23 mouse cellular contexts compared by ENCODE assay signal in the genomic region with DNA sequence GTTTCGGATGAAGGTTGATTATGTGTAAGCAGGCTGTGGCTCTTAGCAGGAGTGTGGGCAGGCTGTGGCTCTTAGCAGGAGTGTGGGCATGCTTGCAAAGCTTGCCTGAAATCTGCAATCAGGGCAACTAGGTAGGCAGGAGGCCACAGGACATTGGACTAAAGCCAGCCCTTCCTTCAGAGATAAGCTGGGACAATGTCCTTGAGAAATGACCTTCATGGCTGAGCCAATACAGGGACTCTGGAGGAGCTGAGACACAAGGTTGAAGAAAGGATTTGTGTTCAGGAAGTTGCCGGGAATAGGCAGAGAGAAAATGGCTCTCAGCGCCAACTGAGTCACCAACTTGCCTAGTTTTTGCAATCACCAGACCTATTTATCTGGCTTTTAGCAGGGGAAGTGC.
DNase-seq lines count a peak whose midpoint lies in the region; ATAC-seq and TF ChIP-seq lines count a peak whose summit lies in the region.
"Had no signal": no experiment of that assay in that cellular context is flagged by ENCODE, and none has a peak within 500 bp of the region (broad histone marks: within the 10 kb centered on the region; RNA-seq: fewer than 3 reads in every experiment).

No protein-coding gene starts in this region.

- no peak overlapping the region for H3K4me3 ChIP-seq in hindbrain, embryonic 16.5 days (ENCODE audit: low read length)
- no peak overlapping the region for H3K4me3 ChIP-seq in forebrain, postnatal 0 days (ENCODE audit: low read depth, low read length)
- H3K4me3 ChIP-seq: embryonic facial prominence, embryonic 10.5 days; forebrain, embryonic 13.5 days; gastrocnemius, adult 2 months; heart, embryonic 10.5 days; heart, embryonic 15.5 days; hindbrain, embryonic 13.5 days; intestine, embryonic 15.5 days had no signal

- WGBS in hindbrain, embryonic 16.5 days, result 91% methylated on average over 3 of the region's 3 CpGs
- 87% methylated on average over 3 of the region's 3 CpGs for WGBS in forebrain, postnatal 0 days

- ATAC-seq in hindbrain, embryonic 16.5 days, result no peak
- ATAC-seq in forebrain, postnatal 0 days, result no peak
- ATAC-seq: CD4-positive, CD25-positive, alpha-beta regulatory T cell, adult 4 months; forebrain, embryonic 13.5 days; intestine, embryonic 15.5 days had no signal

- no peak for TF ChIP-seq CTCF in forebrain, postnatal 0 days (IDR thresholded peaks at IDR 0.05; ENCODE audit: low read depth)

- H3K9me3 ChIP-seq in hindbrain, embryonic 16.5 days (ENCODE audit: control insufficient read depth, low read length), result no peaks in the 10 kb centered on the region
- no peaks in the 10 kb centered on the region for H3K9me3 ChIP-seq in forebrain, postnatal 0 days (ENCODE audit: low read length)
- H3K9me3 ChIP-seq: embryonic facial prominence, embryonic 10.5 days; forebrain, embryonic 13.5 days; G1E; heart, embryonic 10.5 days; heart, embryonic 15.5 days; hindbrain, embryonic 13.5 days; intestine, embryonic 15.5 days had no signal

- no peak overlapping the region for H3K27ac ChIP-seq in hindbrain, embryonic 16.5 days (ENCODE audit: low read depth, low read length)
- no peak overlapping the region for H3K27ac ChIP-seq in forebrain, postnatal 0 days (ENCODE audit: low read depth, low read length)
- H3K27ac ChIP-seq: embryonic facial prominence, embryonic 10.5 days; forebrain, embryonic 13.5 days; gastrocnemius, adult 2 months; heart, embryonic 10.5 days; heart, embryonic 15.5 days; hindbrain, embryonic 13.5 days; intestine, embryonic 15.5 days had no signal

- DNase-seq in adrenal gland, adult (ENCODE audit: inconsistent age in 2 of 2, low spot score in 1 of 2), result peak; percentile 49 to 85
- DNase-seq in adrenal gland, postnatal 4 days (ENCODE audit: low spot score in 2 of 2), result no peak
- peak; percentile 22 for DNase-seq in testis, postnatal 10 days (ENCODE audit: low spot score)
- no peak for DNase-seq in testis, postnatal 14 days (ENCODE audit: low spot score)
- DNase-seq in brain, adult 2 months (ENCODE audit: low read depth, low spot score), result peak; percentile 20
- DNase-seq in right cerebral cortex, postnatal 14 days, result no peak
- no peak for DNase-seq in forebrain, postnatal 0 days
- DNase-seq: B cell, adult 2 months; cerebellum, adult 11 months; cerebellum, adult 8-10 months; cerebellum, postnatal 25 days; gastrocnemius, adult 2 months; gastrocnemius, postnatal 25 days; heart, postnatal 14 days had no signal

- no peaks in the 10 kb centered on the region for H3K27me3 ChIP-seq in hindbrain, embryonic 16.5 days (replicated peaks; ENCODE audit: control insufficient read depth, insufficient read depth, low read length)
- no peaks in the 10 kb centered on the region for H3K27me3 ChIP-seq in forebrain, postnatal 0 days (ENCODE audit: insufficient read depth, low read length)
- H3K27me3 ChIP-seq: forebrain, embryonic 13.5 days; heart, embryonic 15.5 days; hindbrain, embryonic 13.5 days; intestine, embryonic 15.5 days had no signal

- no peaks in the 10 kb centered on the region for H3K36me3 ChIP-seq in hindbrain, embryonic 16.5 days (ENCODE audit: control insufficient read depth, insufficient read depth, low read length)
- H3K36me3 ChIP-seq in forebrain, postnatal 0 days (ENCODE audit: insufficient read depth), result no peaks in the 10 kb centered on the region
- H3K36me3 ChIP-seq: embryonic facial prominence, embryonic 10.5 days; G1E; heart, embryonic 10.5 days; heart, embryonic 15.5 days; hindbrain, embryonic 13.5 days; intestine, embryonic 15.5 days had no signal

- H3K9ac ChIP-seq in hindbrain, embryonic 16.5 days (ENCODE audit: low read depth, low read length), result no peak overlapping the region
- no peak overlapping the region for H3K9ac ChIP-seq in forebrain, postnatal 0 days
- H3K9ac ChIP-seq: forebrain, embryonic 13.5 days; heart, embryonic 15.5 days; hindbrain, embryonic 13.5 days; intestine, embryonic 15.5 days had no signal

- H3K4me1 ChIP-seq in hindbrain, embryonic 16.5 days (ENCODE audit: control insufficient read depth, insufficient read depth, low read depth, low read length), result no peaks in the 10 kb centered on the region
- no peaks in the 10 kb centered on the region for H3K4me1 ChIP-seq in forebrain, postnatal 0 days (ENCODE audit: insufficient read depth)
- H3K4me1 ChIP-seq: forebrain, embryonic 13.5 days; heart, embryonic 10.5 days; heart, embryonic 15.5 days; intestine, embryonic 15.5 days had no signal

- H3K4me2 ChIP-seq in hindbrain, embryonic 16.5 days (ENCODE audit: low read length), result no peak overlapping the region
- H3K4me2 ChIP-seq in forebrain, postnatal 0 days (ENCODE audit: low read depth), result no peak overlapping the region
- H3K4me2 ChIP-seq: forebrain, embryonic 13.5 days; heart, embryonic 15.5 days; hindbrain, embryonic 13.5 days; intestine, embryonic 15.5 days had no signal

Comparison
In these comparisons a context has a peak if more than half of its experiments do, and no peak if none do; other contexts are left out.
1. DNase-seq: peak in adrenal gland, adult (2 of 2), testis, postnatal 10 days (single experiment) and brain, adult 2 months (single experiment); none in adrenal gland, postnatal 4 days (0 of 2), testis, postnatal 14 days (single experiment), right cerebral cortex, postnatal 14 days (single experiment) and forebrain, postnatal 0 days (single experiment).